Mouse (Mus musculus) CH12.LX (cell line): ENCODE measurements at regions not wholly inside any gene's neighbourhood (a gene's known extent, or its start where the extent isn't known, plus 50 kb on each side); places are given as distances from the start of the nearest gene placed in this dataset.

ENCODE experiments used
- CTCF ChIP-seq, 2 experiments: IDR thresholded peaks in 1 of 2; conservative IDR thresholded peaks in 1 of 2; 2 replicates each; pipeline ENCODE4 v1.5.1; 2011 to 2012; ENCODE audit warnings: low read depth in 2 of 2, low read length in 2 of 2, improper control_type of control experiment in 1 of 2, inconsistent platforms in 1 of 2, mild to moderate bottlenecking in 1 of 2, moderate library complexity in 1 of 2
- GABPA ChIP-seq: IDR thresholded peaks from 2 replicates; pipeline ENCODE4 v1.6.1; 2012; ENCODE audit warnings: low read depth, low read length, improper control_type of control experiment, inconsistent platforms; ENCODE audit not compliant: insufficient replicate concordance
- TBP ChIP-seq: conservative IDR thresholded peaks from 2 replicates; pipeline ENCODE4 v1.6.1; 2011; ENCODE audit warnings: low read depth, low read length, improper control_type of control experiment

- TF ChIP-seq CTCF (conservative IDR thresholded peaks at IDR 0.05 in 1 of 2, IDR thresholded peaks at IDR 0.05 in 1 of 2; ENCODE audit: low read depth in 2 of 2, low read length in 2 of 2): no peak
- TF ChIP-seq GABPA: no peak
- no peak for TF ChIP-seq TBP
These were observed 97.7 kb upstream of the Armc2 start for GRCm38 (mm10) chr10:42115920-42116298.
